Mouse (Mus musculus): ENCODE data around the gene Cadm1. TPM values are rescaled to one million over a fixed set of nuclear protein-coding genes. Genes with fewer than 3 reads are reported as not detected.

Cadm1 gene
- polyA plus RNA-seq, 1 experiment from 2014 or later = 96.0 TPM

DNA sequence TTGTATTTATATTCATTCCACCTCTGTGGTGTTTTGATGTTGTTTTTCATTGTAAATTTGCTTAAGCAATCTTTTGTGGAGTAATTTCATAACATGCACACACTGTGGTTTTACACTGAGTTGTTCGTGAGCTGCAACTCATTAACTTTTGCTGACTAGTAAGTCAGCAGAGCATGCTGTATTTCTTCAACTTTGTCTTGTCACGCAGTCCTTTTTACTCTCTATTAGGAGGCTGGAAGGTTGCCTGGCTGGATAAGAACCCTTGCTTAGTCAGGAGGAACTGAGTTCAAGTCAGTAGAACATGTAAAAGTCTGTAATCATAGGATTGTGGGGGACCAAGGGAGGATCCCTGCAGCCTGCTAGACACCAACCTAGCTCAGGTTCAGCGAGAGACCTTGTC, 185.4 kb downstream of the Cadm1 start:
- Histone ChIP-seq H3K36me3 (ENCODE audit: control insufficient read depth, insufficient read depth, low read length) (no peaks in the 10 kb centered on the region), H3K4me3 (ENCODE audit: low read length) (no peak overlapping the region), H3K27me3 (ENCODE audit: control insufficient read depth, insufficient read depth, low read depth, low read length) (no peaks in the 10 kb centered on the region), H3K9me3 (ENCODE audit: control insufficient read depth, low read length) (no peaks in the 10 kb centered on the region), H3K4me1 (replicated peaks; ENCODE audit: control insufficient read depth, insufficient read depth, low read length) (peaks cover 3% of the 10 kb centered on the region; the same call in 1 of the 2 replicates), H3K9ac (ENCODE audit: low read length) (no peak overlapping the region), H3K27ac (ENCODE audit: low read length) (no peak overlapping the region), H3K4me2 (ENCODE audit: low read depth, low read length) (no peak overlapping the region)
- WGBS = 78% methylated on average over 3 of the region's 3 CpGs
- no peak for ATAC-seq (ENCODE audit: low read depth)

DNA sequence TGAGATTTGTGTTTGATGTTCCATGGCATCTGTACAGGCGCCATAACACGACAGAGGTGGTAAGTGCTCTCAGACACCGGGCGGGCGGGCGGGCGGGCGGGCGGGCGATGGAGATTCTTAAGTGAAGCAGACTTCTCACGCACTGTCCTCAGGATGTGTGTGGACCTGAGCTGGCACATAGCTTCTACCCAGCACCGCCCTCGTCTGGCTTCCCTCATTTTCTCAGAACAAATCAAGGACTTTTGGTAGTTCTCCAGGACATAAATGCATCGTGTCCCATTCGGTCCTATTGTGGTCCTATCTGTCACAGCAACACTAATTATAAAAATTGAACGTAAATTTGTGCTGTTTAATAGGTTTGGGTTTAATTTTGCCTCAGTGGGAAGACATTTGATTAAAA, 186.9 kb downstream of the Cadm1 start:
- ATAC-seq (ENCODE audit: low read depth) = no peak
- H3K4me3 ChIP-seq (ENCODE audit: low read length) = no peak overlapping the region
- H3K4me2 ChIP-seq (ENCODE audit: low read depth, low read length) = no peak overlapping the region
- H3K4me1 ChIP-seq (replicated peaks; ENCODE audit: control insufficient read depth, insufficient read depth, low read length) = peaks cover 3% of the 10 kb centered on the region; the same call in 1 of the 2 replicates
- no peaks in the 10 kb centered on the region for H3K9me3 ChIP-seq (ENCODE audit: control insufficient read depth, low read length)
- H3K27me3 ChIP-seq (ENCODE audit: control insufficient read depth, insufficient read depth, low read depth, low read length) = no peaks in the 10 kb centered on the region
- no peak overlapping the region for H3K27ac ChIP-seq (ENCODE audit: low read length)
- H3K36me3 ChIP-seq (ENCODE audit: control insufficient read depth, insufficient read depth, low read length) = no peaks in the 10 kb centered on the region
- no peak overlapping the region for H3K9ac ChIP-seq (ENCODE audit: low read length)
- WGBS = 75% methylated on average over 16 of the region's 16 CpGs

DNA sequence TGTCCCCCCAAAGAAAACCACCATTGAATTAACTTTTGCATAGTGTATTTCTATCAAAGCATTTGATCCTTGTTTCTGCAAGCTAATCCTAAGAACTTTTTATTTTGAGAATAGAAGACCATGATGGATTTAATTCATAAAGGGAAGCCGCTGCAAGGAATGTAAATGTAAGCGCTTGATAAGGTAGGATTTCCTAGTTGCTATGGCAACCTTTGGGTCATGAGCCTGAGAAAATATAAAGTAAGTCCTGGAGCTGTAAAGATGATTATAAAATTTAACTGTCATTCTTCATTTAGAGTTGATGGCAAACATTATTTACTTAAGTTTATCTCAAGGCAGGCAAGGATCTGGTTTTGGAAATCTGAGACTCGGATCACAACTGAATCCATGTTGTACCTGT, 197.6 kb downstream of the Cadm1 start:
- Histone ChIP-seq H3K4me2 (ENCODE audit: low read depth, low read length) (no peak overlapping the region), H3K27ac (ENCODE audit: low read length) (no peak overlapping the region), H3K4me3 (ENCODE audit: low read length) (no peak overlapping the region), H3K27me3 (ENCODE audit: control insufficient read depth, insufficient read depth, low read depth, low read length) (no peaks in the 10 kb centered on the region), H3K9ac (ENCODE audit: low read length) (no peak overlapping the region), H3K36me3 (ENCODE audit: control insufficient read depth, insufficient read depth, low read length) (no peaks in the 10 kb centered on the region), H3K9me3 (ENCODE audit: control insufficient read depth, low read length) (no peaks in the 10 kb centered on the region), H3K4me1 (replicated peaks; ENCODE audit: control insufficient read depth, insufficient read depth, low read length) (no peaks in the 10 kb centered on the region)
- ATAC-seq (ENCODE audit: low read depth) = no peak
- WGBS = 44% methylated on average over 3 of the region's 3 CpGs

DNA sequence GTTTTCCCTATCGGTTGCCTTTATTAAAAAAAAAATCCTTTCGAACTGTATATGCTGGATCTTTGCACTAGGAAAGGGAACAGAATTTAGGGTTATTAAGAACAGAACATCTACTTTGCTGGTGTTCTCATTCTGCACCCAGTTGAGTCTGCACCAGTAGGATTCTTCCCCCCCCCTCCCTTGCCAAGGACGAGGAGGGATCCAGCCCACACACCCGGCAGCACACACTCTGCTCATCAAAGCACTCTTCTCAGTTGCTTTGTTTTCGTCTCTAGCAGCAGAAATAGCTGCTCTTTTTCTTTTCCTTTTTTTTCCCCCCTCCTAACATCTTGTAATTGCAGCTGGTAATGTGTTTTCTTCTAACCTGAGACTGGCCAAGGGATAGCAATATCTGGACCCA, 198.9 kb downstream of the Cadm1 start:
- WGBS = 57% methylated on average over 5 of the region's 5 CpGs
- Histone ChIP-seq H3K4me2 (ENCODE audit: low read depth, low read length) (no peak overlapping the region), H3K9ac (ENCODE audit: low read length) (no peak overlapping the region), H3K27me3 (ENCODE audit: control insufficient read depth, insufficient read depth, low read depth, low read length) (no peaks in the 10 kb centered on the region), H3K9me3 (ENCODE audit: control insufficient read depth, low read length) (no peaks in the 10 kb centered on the region), H3K27ac (ENCODE audit: low read length) (no peak overlapping the region), H3K4me3 (ENCODE audit: low read length) (no peak overlapping the region), H3K4me1 (replicated peaks; ENCODE audit: control insufficient read depth, insufficient read depth, low read length) (no peaks in the 10 kb centered on the region), H3K36me3 (ENCODE audit: control insufficient read depth, insufficient read depth, low read length) (no peaks in the 10 kb centered on the region)
- no peak for ATAC-seq (ENCODE audit: low read depth)

DNA sequence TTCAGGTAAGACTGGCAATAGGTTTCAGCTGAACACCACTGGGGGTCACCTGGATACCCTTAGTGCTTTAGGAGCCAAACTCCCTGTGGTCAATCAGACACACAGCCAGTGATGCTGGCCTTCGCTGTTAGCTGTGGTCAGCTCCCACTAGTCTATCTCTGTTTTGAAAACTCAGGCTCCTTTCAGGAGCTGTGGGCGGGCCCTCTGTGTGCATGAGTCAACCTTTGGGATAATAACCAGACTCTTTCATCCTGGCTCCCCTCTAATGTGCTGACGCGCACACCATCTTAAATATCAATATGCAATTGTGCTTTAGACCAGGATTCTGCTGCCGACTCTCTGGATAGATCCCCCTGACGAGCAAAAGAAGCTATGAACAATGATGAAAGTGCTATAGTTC, 200.3 kb downstream of the Cadm1 start:
- no peaks in the 10 kb centered on the region for H3K27me3 ChIP-seq (ENCODE audit: control insufficient read depth, insufficient read depth, low read depth, low read length)
- H3K9me3 ChIP-seq (ENCODE audit: control insufficient read depth, low read length) = no peaks in the 10 kb centered on the region
- no peaks in the 10 kb centered on the region for H3K36me3 ChIP-seq (ENCODE audit: control insufficient read depth, insufficient read depth, low read length)
- 80% methylated on average over 6 of the region's 6 CpGs for WGBS
- no peaks in the 10 kb centered on the region for H3K4me1 ChIP-seq (replicated peaks; ENCODE audit: control insufficient read depth, insufficient read depth, low read length)
- H3K27ac ChIP-seq (ENCODE audit: low read length) = no peak overlapping the region
- H3K4me2 ChIP-seq (ENCODE audit: low read depth, low read length) = no peak overlapping the region
- no peak overlapping the region for H3K9ac ChIP-seq (ENCODE audit: low read length)
- no peak for ATAC-seq (ENCODE audit: low read depth)
- no peak overlapping the region for H3K4me3 ChIP-seq (ENCODE audit: low read length)

DNA sequence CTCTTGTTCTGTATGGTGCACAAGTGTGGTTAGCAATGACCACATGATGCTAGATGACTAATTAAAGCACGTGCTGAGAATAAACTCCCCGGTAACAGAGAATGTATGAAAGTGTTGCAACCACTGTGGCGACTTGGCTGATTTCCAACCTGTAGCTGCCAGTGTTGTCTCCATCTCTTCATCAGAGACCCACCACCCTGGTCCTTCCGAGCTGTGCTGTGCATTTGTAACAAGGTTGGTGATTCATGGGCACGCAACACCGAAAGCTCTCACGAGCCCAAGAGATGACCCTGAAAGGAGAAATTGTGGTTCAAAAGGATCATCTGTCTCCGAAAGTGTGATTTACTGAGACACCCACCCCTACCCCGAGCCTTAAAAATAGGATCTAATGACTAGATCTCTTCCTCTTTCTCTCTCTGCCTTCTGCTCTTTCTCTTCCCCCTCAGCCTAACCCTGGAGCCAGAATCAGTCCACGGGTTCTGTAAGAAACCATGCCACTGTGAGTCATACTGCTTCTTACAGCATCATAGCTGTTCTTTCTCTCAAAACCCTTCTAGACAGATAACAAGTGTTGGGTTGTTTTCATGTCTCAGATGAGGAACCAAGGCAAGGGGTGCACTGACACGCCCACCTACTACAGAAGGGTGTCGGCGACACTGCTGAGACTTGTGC, 203.9 kb downstream of the Cadm1 start:
- no peaks in the 10 kb centered on the region for H3K36me3 ChIP-seq (ENCODE audit: control insufficient read depth, insufficient read depth, low read length)
- no peaks in the 10 kb centered on the region for H3K9me3 ChIP-seq (ENCODE audit: control insufficient read depth, low read length)
- no peak overlapping the region for H3K4me3 ChIP-seq (ENCODE audit: low read length)
- no peak overlapping the region for H3K27ac ChIP-seq (ENCODE audit: low read length)
- 0 out of 2 replicates have a peak, but pooled peaks have one; percentile 15 for ATAC-seq (ENCODE audit: low read depth)
- 0 out of 2 replicates have a peak, but pooled peaks cover 2% of the 10 kb centered on the region for H3K4me1 ChIP-seq (replicated peaks; ENCODE audit: control insufficient read depth, insufficient read depth, low read length)
- H3K27me3 ChIP-seq (ENCODE audit: control insufficient read depth, insufficient read depth, low read depth, low read length) = no peaks in the 10 kb centered on the region
- H3K4me2 ChIP-seq (ENCODE audit: low read depth, low read length) = no peak overlapping the region
- H3K9ac ChIP-seq (ENCODE audit: low read length) = no peak overlapping the region
- 68% methylated on average over 13 of the region's 13 CpGs for WGBS

DNA sequence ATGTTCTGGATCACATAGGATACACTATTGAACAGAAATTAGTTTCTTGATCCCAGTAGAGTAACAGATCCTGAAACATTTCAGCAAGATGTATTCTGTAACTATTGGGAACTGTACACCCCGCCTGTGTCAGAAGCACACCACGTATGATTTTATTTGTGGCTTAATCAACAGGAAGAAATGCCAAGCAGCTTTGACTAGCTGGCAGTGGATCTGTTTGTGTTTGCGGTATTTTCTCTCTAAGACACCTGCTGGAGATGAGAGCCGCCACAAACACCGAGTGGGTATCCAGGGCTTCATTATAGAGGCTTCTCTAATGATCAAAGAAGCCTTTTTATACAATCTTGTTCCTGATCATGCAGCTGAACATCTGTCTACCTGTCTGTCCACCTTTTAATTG, 204.9 kb downstream of the Cadm1 start:
- 90% methylated on average over 5 of the region's 5 CpGs for WGBS
- ATAC-seq (ENCODE audit: low read depth) = no peak

DNA sequence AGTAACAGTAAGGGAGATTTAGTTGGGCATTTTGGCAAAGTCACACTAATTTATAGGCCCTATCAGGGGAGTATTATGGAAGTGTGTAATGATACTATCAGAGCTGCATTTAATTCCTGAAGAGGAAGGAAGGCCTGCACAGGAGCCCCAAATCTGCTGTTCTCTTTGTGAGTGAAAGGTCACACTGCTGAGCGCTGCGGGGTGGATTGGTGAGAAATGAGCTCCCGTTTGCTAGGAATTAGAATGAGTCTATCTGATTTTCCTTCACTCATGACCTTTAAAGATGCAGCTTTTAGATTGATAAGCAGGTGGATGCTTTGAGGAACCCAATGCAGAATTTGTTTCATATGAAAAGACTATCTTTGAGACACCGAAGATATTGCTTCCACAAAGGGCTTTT, 208.8 kb downstream of the Cadm1 start:
- Histone ChIP-seq H3K27me3 (ENCODE audit: control insufficient read depth, insufficient read depth, low read depth, low read length) (no peaks in the 10 kb centered on the region), H3K27ac (ENCODE audit: low read length) (no peak overlapping the region), H3K4me1 (replicated peaks; ENCODE audit: control insufficient read depth, insufficient read depth, low read length) (0 out of 2 replicates have a peak, but pooled peaks cover 5% of the 10 kb centered on the region), H3K9ac (ENCODE audit: low read length) (no peak overlapping the region), H3K4me3 (ENCODE audit: low read length) (no peak overlapping the region), H3K9me3 (ENCODE audit: control insufficient read depth, low read length) (no peaks in the 10 kb centered on the region), H3K36me3 (ENCODE audit: control insufficient read depth, insufficient read depth, low read length) (no peaks in the 10 kb centered on the region), H3K4me2 (ENCODE audit: low read depth, low read length) (no peak overlapping the region)
- 53% methylated on average over 4 of the region's 4 CpGs for WGBS
- ATAC-seq (ENCODE audit: low read depth) = no peak

More for the DNA sequence above, 204.9 kb downstream of the Cadm1 start:
- no peak overlapping the region for H3K4me3 ChIP-seq (ENCODE audit: low read length)
- H3K4me2 ChIP-seq (ENCODE audit: low read depth, low read length) = no peak overlapping the region
- no peak overlapping the region for H3K27ac ChIP-seq (ENCODE audit: low read length)
- H3K9ac ChIP-seq (ENCODE audit: low read length) = no peak overlapping the region
- H3K9me3 ChIP-seq (ENCODE audit: control insufficient read depth, low read length) = no peaks in the 10 kb centered on the region
- H3K4me1 ChIP-seq (replicated peaks; ENCODE audit: control insufficient read depth, insufficient read depth, low read length) = 0 out of 2 replicates have a peak, but pooled peaks cover 5% of the 10 kb centered on the region
- H3K36me3 ChIP-seq (ENCODE audit: control insufficient read depth, insufficient read depth, low read length) = no peaks in the 10 kb centered on the region
- no peaks in the 10 kb centered on the region for H3K27me3 ChIP-seq (ENCODE audit: control insufficient read depth, insufficient read depth, low read depth, low read length)

DNA sequence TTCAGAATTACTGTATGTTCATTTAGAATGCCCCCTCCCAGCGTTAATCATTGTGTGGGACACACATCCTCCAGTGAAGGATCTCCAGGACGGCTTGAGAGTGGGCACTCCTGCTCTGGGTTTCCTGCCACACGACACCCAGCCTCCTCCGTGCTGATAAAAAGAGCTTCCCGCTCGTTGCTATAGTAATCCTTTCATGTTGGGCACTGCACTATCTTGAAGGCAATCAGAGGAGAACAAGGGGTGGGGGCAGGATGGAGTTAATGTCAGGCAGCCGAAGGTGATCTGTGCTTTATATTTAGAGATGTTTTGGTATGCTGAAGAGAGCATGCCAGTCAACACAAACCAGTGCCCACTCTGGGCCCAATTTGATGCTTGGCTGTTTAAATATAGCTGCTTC, 209.3 kb downstream of the Cadm1 start:
- H3K9me3 ChIP-seq (ENCODE audit: control insufficient read depth, low read length) = no peaks in the 10 kb centered on the region
- no peak overlapping the region for H3K4me2 ChIP-seq (ENCODE audit: low read depth, low read length)
- H3K27me3 ChIP-seq (ENCODE audit: control insufficient read depth, insufficient read depth, low read depth, low read length) = no peaks in the 10 kb centered on the region
- H3K9ac ChIP-seq (ENCODE audit: low read length) = no peak overlapping the region
- H3K4me1 ChIP-seq (replicated peaks; ENCODE audit: control insufficient read depth, insufficient read depth, low read length) = 0 out of 2 replicates have a peak, but pooled peaks cover 5% of the 10 kb centered on the region
- no peaks in the 10 kb centered on the region for H3K36me3 ChIP-seq (ENCODE audit: control insufficient read depth, insufficient read depth, low read length)
- ATAC-seq (ENCODE audit: low read depth) = no peak
- WGBS = 14% methylated on average over 7 of the region's 7 CpGs
- no peak overlapping the region for H3K27ac ChIP-seq (ENCODE audit: low read length)
- H3K4me3 ChIP-seq (ENCODE audit: low read length) = no peak overlapping the region

All from lung, embryonic 16.5 days (tissue).